Mouse (Mus musculus) forebrain, embryonic 16.5 days (tissue): Measurements from ENCODE around the gene Gas2l3. TPM values are rescaled to one million over a fixed set of nuclear protein-coding genes. Genes with fewer than 3 reads are reported as not detected.
A peak's percentile ranks its signal among the peaks of the same experiment; 100 is the strongest.

ENCODE experiments used
- ATAC-seq: fragments of 200-750 bp; cut with Nextera tagmentation; 2 replicates; pipeline ENCODE4 v1.8.0; 2017; ENCODE audit warnings: mild to moderate bottlenecking, moderate library complexity
- H3K27ac ChIP-seq: fragments of 300-500 bp; sonication (generic); 2 replicates; pipeline ENCODE4 v1.5.1; 2014; ENCODE audit warnings: low read length, control low read depth
- H3K27me3 ChIP-seq: fragments of 300-500 bp; sonication (generic); replicated peaks from 2 replicates; pipeline ENCODE4 v1.6.1; 2014; ENCODE audit warnings: low read length; ENCODE audit not compliant: control insufficient read depth, insufficient read depth
- H3K36me3 ChIP-seq: fragments of 300-500 bp; sonication (generic); 2 replicates; pipeline ENCODE4 v1.6.1; 2014; ENCODE audit not compliant: control insufficient read depth, insufficient read depth
- H3K4me1 ChIP-seq: fragments of 300-500 bp; sonication (generic); replicated peaks from 2 replicates; pipeline ENCODE4 v1.6.1; 2014; ENCODE audit warnings: low read length; ENCODE audit not compliant: control insufficient read depth, insufficient read depth
- H3K4me2 ChIP-seq: fragments of 300-500 bp; sonication (generic); 2 replicates; pipeline ENCODE4 v1.6.1; 2014; ENCODE audit warnings: mild to moderate bottlenecking, low read length, control low read depth
- H3K4me3 ChIP-seq: fragments of 300-500 bp; sonication (generic); replicated peaks from 2 replicates; pipeline ENCODE4 v1.5.1; 2014; ENCODE audit warnings: mild to moderate bottlenecking, low read length, control low read depth
- H3K9ac ChIP-seq: fragments of 300-500 bp; sonication (generic); replicated peaks from 2 replicates; pipeline ENCODE4 v1.6.1; 2014; ENCODE audit warnings: low read depth, low read length, control low read depth
- H3K9me3 ChIP-seq: fragments of 300-500 bp; sonication (generic); 2 replicates; pipeline ENCODE4 v1.6.1; 2016; ENCODE audit warnings: low read length; ENCODE audit not compliant: control insufficient read depth
- WGBS: fragments of 180-500 bp; shearing (Covaris S2); extraction: QIAGEN DNeasy Blood & Tissue Kit; methylation state at CpG from one replicate; pipeline ENCODE4 v1.1.7; 2014; 5-methylcytosine and 5-hydroxymethylcytosine counted together
- polyA plus RNA-seq: library from polyadenylated mRNA; unstranded; fragments of >200 nt; fragmentation: Nextera tagmentation; extraction: Ambion mirVana; gene quantifications from 2 replicates; pipeline ENCODE4 v1.2.1, GENCODE M21; 2015

Gas2l3 gene
- polyA plus RNA-seq, 1 experiment from 2014 or later: 10.2 TPM

DNA sequence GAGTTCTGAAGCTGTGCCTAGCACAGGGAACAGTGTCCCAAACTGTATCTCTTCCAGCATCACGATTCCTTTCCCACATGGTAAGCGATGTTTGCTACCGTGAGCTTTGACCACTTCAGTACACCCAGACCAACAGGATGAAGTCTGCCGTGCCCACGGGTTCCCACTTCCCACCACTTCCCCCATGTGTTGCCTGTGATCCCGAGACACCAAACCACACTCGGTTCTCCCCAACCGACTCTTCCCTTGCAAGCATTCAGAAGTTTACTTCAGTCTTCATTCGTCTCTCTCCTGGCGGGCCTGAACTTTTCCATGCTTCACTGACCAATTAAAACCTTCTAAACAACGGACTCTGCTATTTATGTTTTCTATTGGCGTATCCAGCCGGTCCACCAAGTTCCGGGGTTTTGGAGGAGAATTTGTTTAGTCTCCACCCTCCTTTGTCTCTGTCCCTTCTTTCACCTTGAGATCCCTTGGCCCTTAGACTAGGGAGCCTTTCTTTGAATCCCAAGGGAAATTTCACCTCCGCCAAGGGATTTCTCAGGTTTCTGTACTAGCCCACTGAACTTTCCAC lies 9.4 kb upstream of the Gas2l3 start:
- ATAC-seq: no peak
- Histone ChIP-seq H3K9ac (no peak overlapping the region), H3K4me1 (peaks cover 9% of the 10 kb centered on the region), H3K9me3 (no peaks in the 10 kb centered on the region), H3K4me2 (no peak overlapping the region), H3K36me3 (no peaks in the 10 kb centered on the region), H3K27ac (no peak overlapping the region), H3K4me3 (no peak overlapping the region), H3K27me3 (no peaks in the 10 kb centered on the region; the same call in 1 of the 2 replicates)
- 86% methylated on average over 15 of the region's 15 CpGs for WGBS

DNA sequence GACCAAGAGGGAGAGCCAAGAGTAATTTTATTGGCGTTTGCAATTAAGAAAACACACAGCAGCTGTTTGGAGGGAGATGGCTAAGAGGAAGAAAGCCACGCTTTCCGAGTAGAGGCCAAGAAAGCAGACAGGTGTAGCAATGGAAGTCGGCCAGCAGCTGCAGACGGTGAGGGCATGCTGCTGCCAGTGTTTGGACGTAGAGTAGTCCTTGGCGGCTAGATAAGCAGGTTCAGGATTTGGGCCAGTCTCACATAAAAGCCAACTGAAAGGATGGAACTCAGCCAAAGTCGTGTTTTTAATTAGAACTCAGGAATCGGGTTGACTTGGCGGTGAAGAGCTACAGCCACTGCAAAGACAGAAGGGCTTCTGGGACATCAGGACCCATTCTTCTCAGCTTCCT lies 6.6 kb upstream of the Gas2l3 start:
- Histone ChIP-seq H3K9me3 (no peaks in the 10 kb centered on the region), H3K4me1 (peaks cover 9% of the 10 kb centered on the region), H3K27ac (peak overlapping the region; percentile 23; the same call in 1 of the 2 replicates), H3K36me3 (no peaks in the 10 kb centered on the region), H3K27me3 (no peaks in the 10 kb centered on the region; the same call in 1 of the 2 replicates), H3K9ac (no peak overlapping the region), H3K4me3 (no peak overlapping the region), H3K4me2 (no peak overlapping the region)
- 35% methylated on average over 10 of the region's 10 CpGs for WGBS
- ATAC-seq: peak; percentile 83

DNA sequence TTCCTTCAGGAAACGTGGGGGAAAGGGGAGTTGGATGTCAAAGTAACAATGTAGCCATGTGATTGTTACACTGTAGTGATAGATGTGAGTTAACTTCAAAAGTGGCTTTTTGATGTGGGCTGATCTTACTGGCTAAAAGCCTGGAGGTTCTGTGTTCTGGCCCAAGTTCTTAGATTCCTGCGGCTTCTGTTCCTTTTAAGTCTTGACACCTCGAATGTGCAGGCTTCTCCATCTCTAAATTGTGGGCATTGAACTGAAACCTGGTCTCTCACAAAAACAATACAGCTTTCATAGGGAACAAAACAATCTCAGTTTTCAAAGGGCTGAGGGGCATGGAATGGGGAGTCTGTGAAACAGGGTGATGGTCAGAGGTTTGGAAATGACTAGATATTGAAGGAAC lies 614 bp upstream of the Gas2l3 start:
- H3K4me2 ChIP-seq: peak overlapping the region; percentile 79
- WGBS: 40% methylated on average over 3 of the region's 3 CpGs
- H3K9ac ChIP-seq: no peak overlapping the region; the same call in 1 of the 2 replicates
- peak overlapping the region; percentile 68; the same call in 1 of the 2 replicates for H3K4me3 ChIP-seq
- H3K4me1 ChIP-seq: peaks cover 4% of the 10 kb centered on the region; the same call in 1 of the 2 replicates
- H3K36me3 ChIP-seq: no peaks in the 10 kb centered on the region
- H3K9me3 ChIP-seq: no peaks in the 10 kb centered on the region
- H3K27ac ChIP-seq: no peak overlapping the region
- ATAC-seq: no peak
- H3K27me3 ChIP-seq: no peaks in the 10 kb centered on the region; the same call in 1 of the 2 replicates

DNA sequence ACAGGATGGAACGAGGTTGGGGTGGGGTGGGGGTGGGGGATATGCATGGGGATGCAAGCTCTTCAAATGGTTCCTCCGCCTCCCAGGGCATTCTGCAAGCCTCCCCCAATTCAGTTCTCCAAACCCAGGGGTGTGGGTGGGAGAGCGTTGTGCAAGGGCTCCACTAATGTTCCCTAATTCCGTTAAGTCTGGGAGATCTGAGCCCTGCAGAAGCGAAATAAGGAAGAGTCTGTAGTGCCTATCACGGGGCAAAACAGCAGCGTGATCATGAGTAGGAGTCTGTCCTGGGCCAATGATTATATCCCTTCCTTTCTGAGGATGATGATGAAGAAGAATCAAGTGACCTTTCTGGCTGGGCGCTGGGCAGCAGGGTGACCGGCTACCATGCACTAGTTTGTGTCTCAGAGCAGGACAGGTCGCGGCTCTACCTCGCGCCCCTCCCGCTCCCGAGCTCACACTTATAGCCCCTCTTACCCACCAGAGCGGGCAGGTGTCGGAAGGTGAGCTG lies 598 bp downstream of the Gas2l3 start:
- WGBS: 1% methylated on average over 17 of the region's 17 CpGs
- peak overlapping the region; percentile 52 for H3K9ac ChIP-seq
- H3K4me1 ChIP-seq: peaks cover 4% of the 10 kb centered on the region; the same call in 1 of the 2 replicates
- no peak overlapping the region for H3K27ac ChIP-seq
- ATAC-seq: peak; percentile 45
- no peaks in the 10 kb centered on the region for H3K27me3 ChIP-seq
- H3K4me2 ChIP-seq: peak overlapping the region; percentile 79
- no peaks in the 10 kb centered on the region for H3K9me3 ChIP-seq
- peak overlapping the region; percentile 68 for H3K4me3 ChIP-seq
- H3K36me3 ChIP-seq: no peaks in the 10 kb centered on the region

DNA sequence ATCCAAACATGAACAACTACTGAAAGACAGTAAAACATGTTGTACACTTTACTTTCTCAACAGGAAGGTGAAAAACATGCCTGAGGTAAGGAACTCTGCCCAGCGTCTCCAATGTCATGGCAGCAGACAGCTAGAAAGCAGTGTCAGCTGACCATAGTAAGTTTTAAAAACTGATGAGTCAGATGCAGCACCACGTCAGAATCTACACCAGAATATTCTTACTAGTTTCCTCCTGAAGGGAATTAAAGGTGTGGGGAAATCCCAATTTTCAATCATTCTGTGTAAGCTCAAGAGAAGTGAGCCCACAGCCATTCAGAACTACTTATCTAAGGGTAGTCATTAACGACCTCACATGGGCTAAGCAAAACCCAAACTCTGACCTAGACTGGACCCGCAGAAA lies 1.1 kb downstream of the Gas2l3 start:
- no peaks in the 10 kb centered on the region for H3K9me3 ChIP-seq
- peaks cover 8% of the 10 kb centered on the region; the same call in 1 of the 2 replicates for H3K4me1 ChIP-seq
- no peak for ATAC-seq
- no peaks in the 10 kb centered on the region for H3K27me3 ChIP-seq
- no peak overlapping the region for H3K9ac ChIP-seq
- 16% methylated on average over 4 of the region's 4 CpGs for WGBS
- no peaks in the 10 kb centered on the region for H3K36me3 ChIP-seq
- H3K27ac ChIP-seq: no peak overlapping the region
- peak overlapping the region; percentile 68 for H3K4me3 ChIP-seq
- H3K4me2 ChIP-seq: peak overlapping the region; percentile 79

DNA sequence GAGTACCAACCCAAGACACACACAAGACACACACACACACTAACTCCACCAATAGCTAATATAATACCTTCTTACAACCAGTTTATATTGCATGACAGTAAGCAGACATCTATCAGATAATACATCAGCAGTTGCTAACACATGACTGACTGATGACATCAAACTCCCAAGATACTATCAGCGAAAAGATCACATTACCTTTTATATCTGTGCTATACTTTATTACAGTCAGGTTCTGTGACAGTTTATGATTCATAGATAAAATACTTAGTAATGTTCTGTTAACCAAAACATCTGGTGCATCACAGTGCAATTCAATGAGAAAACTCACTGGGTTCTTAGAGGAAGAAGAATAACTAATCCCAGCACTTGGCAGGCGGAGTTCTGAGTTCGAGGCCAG lies 1.8 kb downstream of the Gas2l3 start:
- H3K4me3 ChIP-seq: no peak overlapping the region
- ATAC-seq: no peak
- WGBS: 98% methylated on average over 3 of the region's 3 CpGs
- H3K9me3 ChIP-seq: no peaks in the 10 kb centered on the region
- no peak overlapping the region for H3K4me2 ChIP-seq
- no peak overlapping the region for H3K27ac ChIP-seq
- no peaks in the 10 kb centered on the region for H3K27me3 ChIP-seq
- H3K36me3 ChIP-seq: no peaks in the 10 kb centered on the region
- H3K4me1 ChIP-seq: peaks cover 11% of the 10 kb centered on the region; the same call in 1 of the 2 replicates
- no peak overlapping the region for H3K9ac ChIP-seq

DNA sequence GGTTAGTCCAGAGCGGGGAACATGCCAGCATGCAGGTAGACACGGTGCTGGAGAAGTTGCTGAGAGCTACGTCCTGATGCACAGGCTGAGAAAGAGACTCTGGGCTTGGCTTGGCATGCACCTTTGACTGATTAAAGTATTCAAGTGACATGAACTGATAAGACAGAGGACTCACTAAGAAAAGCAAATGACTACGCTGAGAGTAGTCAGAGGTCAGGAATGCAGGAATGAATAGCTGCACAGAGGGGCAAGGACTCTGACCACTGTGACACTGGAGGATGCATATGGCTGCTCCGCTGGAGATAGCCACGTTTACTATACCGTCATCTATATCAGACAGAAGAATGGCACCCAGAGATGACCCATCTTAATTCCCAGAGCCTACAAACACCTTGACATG lies 4.4 kb downstream of the Gas2l3 start:
- WGBS: 88% methylated on average over 7 of the region's 7 CpGs
- no peak for ATAC-seq
- no peak overlapping the region for H3K9ac ChIP-seq
- peaks cover 27% of the 10 kb centered on the region for H3K4me1 ChIP-seq
- H3K27ac ChIP-seq: no peak overlapping the region
- H3K4me3 ChIP-seq: no peak overlapping the region
- no peaks in the 10 kb centered on the region for H3K9me3 ChIP-seq
- no peaks in the 10 kb centered on the region for H3K27me3 ChIP-seq
- H3K4me2 ChIP-seq: no peak overlapping the region
- H3K36me3 ChIP-seq: no peaks in the 10 kb centered on the region

DNA sequence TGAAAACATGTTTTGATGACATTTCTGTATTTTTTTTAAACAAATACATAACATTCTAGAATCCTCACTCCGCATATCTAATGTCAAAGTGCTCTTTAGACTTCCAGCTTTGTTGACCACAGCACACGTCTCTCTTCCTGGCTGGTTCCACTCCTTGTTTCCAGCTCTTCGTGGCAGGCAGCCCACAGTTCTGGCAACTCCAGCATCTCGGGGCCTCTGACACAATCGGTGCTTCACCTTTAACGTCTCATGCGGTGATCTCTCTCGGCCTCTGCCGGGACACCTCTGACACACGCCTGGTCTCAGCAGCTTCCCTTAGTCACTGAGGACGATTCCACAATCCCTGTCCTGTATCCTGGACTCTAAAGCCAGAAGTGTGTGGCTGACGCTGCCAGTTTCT lies 5.8 kb downstream of the Gas2l3 start:
- Histone ChIP-seq H3K9me3 (no peaks in the 10 kb centered on the region), H3K4me3 (no peak overlapping the region), H3K4me2 (peak overlapping the region; percentile 20; the same call in 1 of the 2 replicates), H3K36me3 (no peaks in the 10 kb centered on the region), H3K27ac (0 out of 2 replicates have a peak overlapping the region, but pooled peaks have one; percentile 6), H3K27me3 (no peaks in the 10 kb centered on the region), H3K9ac (0 out of 2 replicates have a peak overlapping the region, but pooled peaks have one; percentile 9), H3K4me1 (peaks cover 23% of the 10 kb centered on the region)
- no peak for ATAC-seq
- WGBS: 49% methylated on average over 12 of the region's 12 CpGs

DNA sequence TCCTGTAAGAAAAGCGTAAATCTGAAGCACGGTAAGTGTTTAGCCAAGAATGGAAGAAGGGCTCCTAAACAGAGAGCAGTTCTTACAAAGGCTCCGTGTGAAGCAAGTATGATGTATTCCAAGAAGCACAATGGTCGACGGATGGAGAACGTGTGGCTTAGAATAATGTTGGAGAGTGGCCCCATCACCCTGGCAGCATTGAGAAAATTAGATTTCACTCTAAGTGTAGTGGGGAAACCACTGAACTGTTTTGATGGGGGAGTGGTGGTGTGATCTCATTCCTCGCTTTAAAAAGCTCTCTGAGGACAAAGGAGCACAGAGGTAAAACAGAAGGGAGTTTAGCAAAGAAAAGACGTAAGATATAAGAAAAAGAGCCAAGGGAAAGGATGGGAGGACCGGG lies 6.3 kb downstream of the Gas2l3 start:
- Histone ChIP-seq H3K9ac (no peak overlapping the region), H3K4me2 (0 out of 2 replicates have a peak overlapping the region, but pooled peaks have one; percentile 1), H3K36me3 (no peaks in the 10 kb centered on the region), H3K27me3 (no peaks in the 10 kb centered on the region), H3K27ac (no peak overlapping the region), H3K4me1 (peaks cover 23% of the 10 kb centered on the region), H3K9me3 (no peaks in the 10 kb centered on the region), H3K4me3 (no peak overlapping the region)
- no peak for ATAC-seq
- WGBS: 17% methylated on average over 9 of the region's 9 CpGs
